Mouse (Mus musculus) stomach, embryonic 14.5 days (tissue): ENCODE data around the gene P2rx6. TPM values are rescaled to one million over a fixed set of nuclear protein-coding genes. Genes with fewer than 3 reads are reported as not detected.

Experiments
- ATAC-seq: fragments of 200-750 bp; cut with Nextera tagmentation; 2 replicates; pipeline ENCODE4 v1.8.0; 2017; ENCODE audit warnings: low read depth, moderate TSS enrichment; ENCODE audit not compliant: insufficient number of reproducible peaks, insufficient read depth, low FRiP score
- H3K27ac ChIP-seq: fragments of 300-500 bp; sonication (generic); 2 replicates; pipeline ENCODE4 v1.5.1; 2014; ENCODE audit warnings: mild to moderate bottlenecking, low read length, moderate library complexity, mixed read lengths
- H3K27me3 ChIP-seq: fragments of 300-500 bp; sonication (generic); 2 replicates; pipeline ENCODE4 v1.6.1; 2014; ENCODE audit warnings: low read length, control low read depth, mixed read lengths; ENCODE audit not compliant: control insufficient read depth, insufficient read depth
- H3K36me3 ChIP-seq: fragments of 300-500 bp; sonication (generic); 2 replicates; pipeline ENCODE4 v1.6.1; 2014; ENCODE audit warnings: mild to moderate bottlenecking, control low read depth, low read length, moderate library complexity, mixed read lengths; ENCODE audit not compliant: control insufficient read depth, insufficient read depth
- H3K4me1 ChIP-seq: fragments of 300-500 bp; sonication (generic); 2 replicates; pipeline ENCODE4 v1.6.1; 2014; ENCODE audit warnings: low read length, control low read depth, mixed read lengths; ENCODE audit not compliant: control insufficient read depth, insufficient read depth
- H3K4me2 ChIP-seq: fragments of 300-500 bp; sonication (generic); replicated peaks from 2 replicates; pipeline ENCODE4 v1.6.1; 2014; ENCODE audit warnings: low read depth, low read length, control low read depth
- H3K4me3 ChIP-seq: fragments of 300-500 bp; sonication (generic); 2 replicates; pipeline ENCODE4 v1.5.1; 2014; ENCODE audit warnings: low read depth, low read length, control low read depth
- H3K9ac ChIP-seq: fragments of 300-500 bp; sonication (generic); replicated peaks from 2 replicates; pipeline ENCODE4 v1.6.1; 2014; ENCODE audit warnings: low read depth, mild to moderate bottlenecking, control low read depth, low read length, moderate library complexity, mixed read lengths
- H3K9me3 ChIP-seq: fragments of 300-500 bp; sonication (generic); 2 replicates; pipeline ENCODE4 v1.6.1; 2016; ENCODE audit warnings: low read depth, low read length, control low read depth; ENCODE audit not compliant: control insufficient read depth
- WGBS: fragments of 180-500 bp; shearing (Covaris S2); extraction: QIAGEN DNeasy Blood & Tissue Kit; methylation state at CpG from one replicate; pipeline ENCODE4 v1.1.7; 2014; 5-methylcytosine and 5-hydroxymethylcytosine counted together
- polyA plus RNA-seq: library from polyadenylated mRNA; unstranded; fragments of >200 nt; fragmentation: Nextera tagmentation; extraction: Ambion mirVana; gene quantifications from 2 replicates; pipeline ENCODE4 v1.2.1, GENCODE M21; 2014

The P2rx6 gene
- polyA plus RNA-seq, 1 experiment from 2014 or later: 0.93 TPM

GRCm38 (mm10) chr16:17556180-17556579 lies 5.5 kb upstream of the P2rx6 start:
- Histone ChIP-seq H3K4me3 (no peak overlapping the region), H3K9ac (no peak overlapping the region), H3K4me1 (peaks cover 24% of the 10 kb centered on the region), H3K27me3 (no peaks in the 10 kb centered on the region), H3K4me2 (no peak overlapping the region), H3K36me3 (no peaks in the 10 kb centered on the region), H3K27ac (no peak overlapping the region), H3K9me3 (no peaks in the 10 kb centered on the region)
- 74% methylated on average over 4 of the region's 4 CpGs for WGBS
- ATAC-seq: no peak

DNA sequence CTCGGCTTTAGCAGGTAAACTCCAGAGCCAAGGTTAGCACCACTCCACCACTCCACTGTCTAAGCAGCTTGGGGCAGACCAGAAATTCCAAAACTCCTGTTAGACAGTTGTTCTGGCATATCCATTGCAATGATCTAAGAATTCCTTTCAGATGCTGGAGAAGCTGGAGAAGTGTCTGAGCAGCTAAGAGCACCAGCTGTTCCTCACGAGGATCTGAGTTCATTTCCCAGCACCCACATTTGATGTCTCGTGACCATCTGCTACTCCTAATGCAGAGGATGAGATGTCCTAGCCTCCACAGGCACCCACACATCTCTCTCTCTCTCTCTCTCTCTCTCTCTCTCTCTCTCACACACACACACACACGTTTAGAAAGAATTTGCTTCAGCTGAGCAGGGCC lies 4.8 kb upstream of the P2rx6 start:
- H3K27ac ChIP-seq: no peak overlapping the region
- 58% methylated on average over 4 of the region's 4 CpGs for WGBS
- H3K9ac ChIP-seq: no peak overlapping the region
- peaks cover 31% of the 10 kb centered on the region for H3K4me1 ChIP-seq
- H3K4me2 ChIP-seq: no peak overlapping the region
- H3K9me3 ChIP-seq: no peaks in the 10 kb centered on the region
- no peak overlapping the region for H3K4me3 ChIP-seq
- H3K36me3 ChIP-seq: no peaks in the 10 kb centered on the region
- H3K27me3 ChIP-seq: no peaks in the 10 kb centered on the region
- no peak for ATAC-seq

DNA sequence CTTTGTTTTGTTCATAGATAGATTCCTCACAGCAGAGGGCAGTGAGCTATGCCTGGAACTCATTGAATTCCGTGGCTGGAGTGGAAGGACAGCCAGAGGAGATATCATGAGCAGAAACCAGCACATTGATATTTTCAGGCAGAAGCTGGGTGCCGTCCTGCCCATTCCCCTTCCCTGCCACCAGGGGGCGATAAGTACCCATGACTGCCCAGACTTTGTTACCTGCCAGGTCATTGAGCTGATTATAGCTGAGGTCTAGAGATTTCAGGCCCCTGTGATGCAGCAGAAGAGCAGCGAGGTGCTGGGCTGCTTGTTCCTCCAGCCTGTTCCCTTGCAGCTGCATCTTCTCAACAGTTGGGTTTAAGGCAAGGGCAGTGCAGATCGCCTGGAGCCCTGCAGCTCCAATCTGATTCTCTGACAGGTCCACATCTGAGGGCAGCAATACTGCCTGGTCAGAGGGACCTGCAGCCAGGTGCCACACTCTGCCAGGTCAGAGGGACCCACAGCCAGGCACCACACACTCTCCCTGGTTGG lies 3.7 kb upstream of the P2rx6 start:
- Histone ChIP-seq H3K4me3 (no peak overlapping the region), H3K9me3 (no peaks in the 10 kb centered on the region), H3K27me3 (no peaks in the 10 kb centered on the region), H3K4me2 (peak overlapping the region; percentile 2; the same call in 1 of the 2 replicates), H3K9ac (no peak overlapping the region), H3K4me1 (peaks cover 36% of the 10 kb centered on the region), H3K27ac (no peak overlapping the region), H3K36me3 (no peaks in the 10 kb centered on the region)
- ATAC-seq: no peak
- WGBS: under 1% methylated on average over 5 of the region's 5 CpGs

GRCm38 (mm10) chr16:17558811-17559210 lies 2.9 kb upstream of the P2rx6 start:
- Histone ChIP-seq H3K4me2 (no peak overlapping the region; the same call in 1 of the 2 replicates), H3K27ac (no peak overlapping the region), H3K4me3 (no peak overlapping the region), H3K4me1 (peaks cover 33% of the 10 kb centered on the region), H3K36me3 (no peaks in the 10 kb centered on the region), H3K9me3 (no peaks in the 10 kb centered on the region), H3K9ac (no peak overlapping the region), H3K27me3 (no peaks in the 10 kb centered on the region)
- no peak for ATAC-seq
- WGBS: 2% methylated on average over 5 of the region's 5 CpGs

DNA sequence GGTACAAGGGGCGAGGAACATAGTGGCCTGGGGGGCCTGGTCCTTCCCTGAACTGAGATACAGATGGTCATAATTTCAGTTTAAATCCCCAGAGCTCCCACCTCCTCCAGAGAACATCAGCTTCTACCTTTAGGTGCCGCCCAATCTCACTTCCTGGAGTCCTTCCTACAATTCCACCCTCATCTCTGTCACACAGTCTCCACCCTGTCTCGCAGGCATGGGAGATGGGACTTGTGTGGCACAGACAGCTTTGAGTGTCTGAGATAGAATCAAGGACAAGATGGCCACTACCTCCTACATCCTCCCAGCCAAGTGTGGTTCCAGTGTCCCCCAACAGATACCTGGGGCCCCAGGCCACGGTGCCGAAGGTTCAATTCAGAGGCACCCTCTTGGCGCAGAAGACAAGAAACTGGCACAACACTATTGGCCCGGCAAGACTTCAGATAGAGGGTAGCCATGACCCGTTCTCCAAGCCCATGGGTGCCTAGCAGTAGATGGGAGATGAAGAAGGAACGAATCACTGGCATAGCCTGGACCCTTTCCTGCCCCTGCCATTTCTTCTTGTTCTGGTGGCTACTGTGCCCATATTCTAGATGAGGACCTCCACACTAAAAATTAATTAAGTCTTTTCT lies 2.2 kb upstream of the P2rx6 start:
- H3K4me3 ChIP-seq: no peak overlapping the region
- H3K9ac ChIP-seq: no peak overlapping the region
- H3K9me3 ChIP-seq: no peaks in the 10 kb centered on the region
- H3K4me1 ChIP-seq: peaks cover 26% of the 10 kb centered on the region
- no peak overlapping the region; the same call in 1 of the 2 replicates for H3K4me2 ChIP-seq
- H3K27ac ChIP-seq: no peak overlapping the region
- 76% methylated on average over 9 of the region's 9 CpGs for WGBS
- H3K36me3 ChIP-seq: no peaks in the 10 kb centered on the region
- no peak for ATAC-seq
- H3K27me3 ChIP-seq: no peaks in the 10 kb centered on the region

GRCm38 (mm10) chr16:17561128-17561750 lies 446 bp upstream of the P2rx6 start, which contains the start of gene Lrrc74b:
Lrrc74b (minus strand) TSS chr16:17561247.
- WGBS: 1% methylated on average over 22 of the region's 22 CpGs
- Histone ChIP-seq H3K27ac (peak within 1 kb of the TSS; percentile 73), H3K9ac (no peak within 1 kb of the TSS; the same call in 1 of the 2 replicates), H3K4me3 (peak within 1 kb of the TSS; percentile 22), H3K4me1 (peaks cover 26% of the 10 kb centered on the region), H3K27me3 (no peaks in the 10 kb centered on the region), H3K4me2 (peak within 1 kb of the TSS; percentile 60), H3K9me3 (no peaks in the 10 kb centered on the region), H3K36me3 (no peaks in the 10 kb centered on the region)
- ATAC-seq: peak; percentile 87

DNA sequence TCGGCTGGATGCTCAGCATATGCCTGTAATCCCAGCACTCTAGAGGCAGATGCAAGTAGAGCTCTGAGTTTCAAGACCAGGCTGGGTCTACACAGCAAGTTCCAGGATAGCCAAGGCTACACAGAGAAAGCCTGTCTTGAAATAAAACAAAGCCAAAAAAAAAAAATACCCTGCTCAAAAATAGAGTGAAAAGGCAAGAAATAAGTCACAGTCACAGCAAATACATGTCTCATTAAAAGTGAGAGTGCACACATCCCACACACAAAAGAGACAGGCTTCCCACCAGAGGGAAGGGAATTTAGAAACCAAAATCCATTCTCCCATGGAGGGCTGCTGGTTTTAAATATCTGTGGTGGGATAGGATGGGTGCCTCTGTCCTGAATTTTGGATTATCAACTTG lies 1.9 kb downstream of the P2rx6 start:
- Histone ChIP-seq H3K9ac (no peak overlapping the region), H3K9me3 (no peaks in the 10 kb centered on the region), H3K4me3 (no peak overlapping the region), H3K36me3 (no peaks in the 10 kb centered on the region), H3K4me2 (no peak overlapping the region), H3K4me1 (peaks cover 21% of the 10 kb centered on the region), H3K27ac (no peak overlapping the region), H3K27me3 (no peaks in the 10 kb centered on the region)
- no peak for ATAC-seq
- WGBS: 38% methylated on average over 1 of the region's 1 CpGs

GRCm38 (mm10) chr16:17564221-17564620 lies 2.5 kb downstream of the P2rx6 start:
- ATAC-seq: no peak
- no peaks in the 10 kb centered on the region for H3K9me3 ChIP-seq
- H3K9ac ChIP-seq: no peak overlapping the region
- H3K27me3 ChIP-seq: no peaks in the 10 kb centered on the region
- peaks cover 21% of the 10 kb centered on the region for H3K4me1 ChIP-seq
- H3K36me3 ChIP-seq: no peaks in the 10 kb centered on the region
- 44% methylated on average over 2 of the region's 2 CpGs for WGBS
- no peak overlapping the region for H3K27ac ChIP-seq
- no peak overlapping the region for H3K4me3 ChIP-seq
- H3K4me2 ChIP-seq: no peak overlapping the region
